Mouse (Mus musculus) embryo, embryonic 10 days (tissue): ENCODE measurements around the gene Mob3b.

ENCODE experiments used
- DNase-seq: peaks from one replicate; pipeline ENCODE4 v3.0.0-alpha.2; 2015; ENCODE audit warnings: low spot score

The Mob3b gene

DNA sequence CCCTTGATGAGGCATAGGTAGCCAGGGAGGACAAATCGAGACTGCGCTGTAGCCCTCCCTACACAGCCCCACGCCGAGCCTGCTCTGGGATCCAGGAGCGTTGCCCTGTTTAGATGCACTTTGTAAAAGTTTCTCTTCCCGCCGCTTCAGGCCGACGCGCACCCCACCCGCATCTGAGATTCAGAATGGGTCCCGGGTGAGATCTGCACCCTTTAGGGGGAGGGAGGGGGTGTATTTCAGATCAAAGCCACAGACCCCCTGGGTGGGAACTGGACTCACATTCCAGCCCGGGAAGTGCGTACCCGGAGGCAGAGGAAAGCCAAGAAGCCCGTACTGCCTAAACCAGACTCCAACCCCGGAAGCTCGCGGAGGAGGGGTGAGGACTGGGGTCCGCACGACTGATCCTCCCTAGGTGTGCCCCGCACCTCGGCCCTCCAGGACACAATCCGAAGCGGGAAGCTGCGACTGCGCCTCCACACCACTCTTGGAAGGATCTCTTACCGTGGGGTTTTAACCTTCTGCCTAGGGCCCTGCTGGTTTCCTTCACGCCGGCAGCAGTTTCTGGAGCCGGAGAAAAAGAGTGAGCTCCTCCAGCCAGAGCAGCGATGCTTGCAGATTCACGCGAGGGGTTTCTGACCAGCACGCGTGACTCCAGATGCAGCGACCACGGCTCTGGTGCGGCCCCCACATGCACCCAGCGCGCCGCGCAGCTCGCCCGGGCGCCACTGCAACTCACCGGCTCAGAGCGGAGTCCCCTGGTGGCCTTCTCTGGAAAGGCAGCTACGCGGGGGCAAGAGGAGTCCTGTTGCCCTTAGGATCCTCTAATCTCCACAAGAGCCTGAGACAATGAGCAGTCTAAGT, at the start of gene Mob3b:
TSS of gene Mob3b (minus strand) at position 734 of the 861 bp plus-strand sequence.
- peak; percentile 86 for DNase-seq

- DNase-seq: no peak
Measured at GRCm38 (mm10) chr4:35204659-35205058, 47.4 kb upstream of the Mob3b start.

DNA sequence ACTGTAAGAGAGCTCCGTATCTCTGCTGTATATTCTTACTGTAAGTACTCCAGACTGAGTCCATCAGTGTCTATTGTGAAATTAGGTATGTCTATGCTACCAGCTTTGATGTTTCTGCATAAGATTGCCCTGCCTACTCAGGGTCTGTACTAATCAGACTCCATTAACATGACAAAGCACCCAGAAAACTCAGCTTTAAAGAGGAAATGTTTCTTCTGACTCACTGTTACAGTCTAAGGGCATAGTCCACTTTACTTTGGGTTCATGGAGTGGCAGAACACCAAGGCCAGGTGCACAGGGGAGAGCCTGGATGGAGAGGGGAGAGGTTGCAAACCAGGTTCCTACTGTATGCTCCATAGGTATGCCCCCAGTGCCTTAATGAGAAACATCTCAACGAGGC, 46.4 kb upstream of the Mob3b start:
- DNase-seq: no peak

DNA sequence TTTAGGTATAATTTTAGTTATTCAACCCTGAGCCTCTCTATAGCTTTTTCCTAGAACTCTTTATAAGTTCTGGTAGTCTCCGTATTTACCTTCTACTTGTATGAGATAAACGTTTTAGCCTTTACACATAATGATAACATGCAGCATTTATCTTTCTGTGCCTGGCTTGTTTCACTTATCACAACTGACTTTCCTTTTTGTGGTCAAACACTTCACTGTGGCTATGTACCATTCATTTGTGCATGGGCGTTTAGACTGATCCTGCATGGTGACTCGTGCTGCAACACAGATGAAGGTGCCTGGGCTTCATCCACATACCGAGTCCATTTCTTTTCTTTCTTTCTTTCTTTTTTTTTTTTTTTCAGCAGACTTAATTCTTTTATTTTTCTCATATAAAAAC, 44.4 kb upstream of the Mob3b start:
- DNase-seq: no peak

- peak; percentile 43 for DNase-seq
Measured at GRCm38 (mm10) chr4:35192725-35193124, 35.4 kb upstream of the Mob3b start.

- no peak for DNase-seq
Measured at GRCm38 (mm10) chr4:35189794-35190193, 32.5 kb upstream of the Mob3b start.

- DNase-seq: no peak
Measured at GRCm38 (mm10) chr4:35187617-35188326, 30.5 kb upstream of the Mob3b start.

GRCm38 (mm10) chr4:35177926-35178645, 20.8 kb upstream of the Mob3b start:
- no peak for DNase-seq

GRCm38 (mm10) chr4:35175566-35175965, 18.3 kb upstream of the Mob3b start:
- no peak for DNase-seq

GRCm38 (mm10) chr4:35173551-35173950, 16.3 kb upstream of the Mob3b start:
- DNase-seq: no peak

DNA sequence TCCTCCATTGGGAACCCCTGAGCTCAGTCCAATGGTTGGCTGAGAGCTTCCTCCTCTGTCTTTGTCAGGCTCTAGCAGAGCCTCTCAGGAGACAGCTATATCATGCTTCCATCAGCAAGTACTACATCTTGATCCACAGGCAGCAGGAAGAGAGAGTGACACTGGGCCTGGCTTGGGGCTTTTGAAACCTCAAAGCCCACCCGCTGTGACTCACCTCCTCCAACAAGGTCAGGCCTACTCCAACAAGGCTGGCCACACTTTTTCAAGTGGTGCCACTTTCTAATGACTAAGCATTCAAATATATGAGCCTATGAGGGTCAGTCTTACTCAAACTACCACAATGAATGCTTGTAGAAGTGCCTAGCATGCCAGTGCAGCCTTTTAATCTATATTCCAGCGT, 15.2 kb upstream of the Mob3b start:
- DNase-seq: no peak

DNA sequence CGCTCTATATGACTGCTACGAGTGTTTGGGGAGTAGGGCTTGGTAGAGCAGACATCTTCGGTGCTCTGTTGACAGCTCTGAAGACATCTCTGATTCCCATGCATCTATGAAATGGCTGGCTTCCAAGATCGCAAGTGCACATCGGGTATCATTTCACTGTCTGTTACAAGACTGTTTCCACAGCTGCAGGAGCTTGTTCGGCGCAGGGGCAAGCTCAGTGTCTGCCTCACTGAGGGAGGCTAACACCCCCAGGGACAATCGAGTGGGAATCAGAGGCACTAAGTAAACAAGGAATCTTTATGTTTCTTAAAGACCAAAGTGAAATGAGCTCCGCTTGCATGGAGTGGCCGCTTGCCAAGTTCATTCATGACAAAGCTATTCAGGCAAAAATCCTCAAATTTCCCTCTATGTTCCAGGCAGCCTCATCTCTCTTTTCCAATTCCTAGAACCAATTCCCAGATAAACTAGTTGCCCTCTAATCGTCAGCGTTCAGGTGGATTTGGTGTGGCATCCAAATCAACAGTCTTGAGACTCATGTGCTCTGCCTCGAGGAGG, 12.4 kb upstream of the Mob3b start:
- no peak for DNase-seq

DNA sequence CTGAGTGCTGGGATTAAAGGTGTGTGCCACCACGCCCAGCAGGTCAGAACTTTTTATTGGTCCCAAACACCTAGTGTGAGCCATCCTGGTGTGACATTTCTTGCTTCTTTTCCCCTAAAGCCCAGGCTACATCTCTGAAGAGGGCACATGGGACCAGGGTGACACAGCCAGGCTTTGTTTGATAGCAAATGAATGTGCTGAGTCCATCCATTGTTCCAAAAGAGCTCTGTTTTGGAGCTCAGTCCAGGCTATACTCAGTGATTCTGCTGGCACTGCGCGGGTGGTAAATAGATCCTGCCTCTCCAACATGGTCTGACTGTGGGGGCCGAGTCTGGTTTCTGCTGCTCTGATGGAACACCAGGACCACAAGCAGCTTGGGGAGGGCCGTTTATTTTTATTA, 10.6 kb upstream of the Mob3b start:
- no peak for DNase-seq

- no peak for DNase-seq
Measured at GRCm38 (mm10) chr4:35165947-35166346, 8.7 kb upstream of the Mob3b start.

DNA sequence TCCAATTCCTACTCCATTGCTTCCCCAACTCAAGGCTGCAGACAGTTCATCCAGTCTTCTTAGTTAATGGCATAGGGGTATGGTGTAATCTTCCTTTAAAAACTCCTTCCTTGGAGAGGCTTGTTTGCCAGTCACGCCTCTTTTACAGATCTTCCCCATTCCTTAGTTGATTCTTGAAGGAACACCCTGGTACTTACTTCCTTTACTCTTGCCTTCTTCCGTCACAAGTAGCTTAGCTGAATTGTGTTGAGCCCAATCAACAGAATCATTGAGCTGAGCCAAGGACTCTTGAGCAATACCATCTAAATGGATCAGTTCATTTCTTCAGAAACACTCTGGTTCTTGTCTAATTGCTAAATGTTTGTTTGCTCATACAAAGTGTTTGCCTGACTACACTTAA, 8.0 kb upstream of the Mob3b start:
- no peak for DNase-seq

- no peak for DNase-seq
Measured at GRCm38 (mm10) chr4:35157815-35158214, 531 bp upstream of the Mob3b start.

DNA sequence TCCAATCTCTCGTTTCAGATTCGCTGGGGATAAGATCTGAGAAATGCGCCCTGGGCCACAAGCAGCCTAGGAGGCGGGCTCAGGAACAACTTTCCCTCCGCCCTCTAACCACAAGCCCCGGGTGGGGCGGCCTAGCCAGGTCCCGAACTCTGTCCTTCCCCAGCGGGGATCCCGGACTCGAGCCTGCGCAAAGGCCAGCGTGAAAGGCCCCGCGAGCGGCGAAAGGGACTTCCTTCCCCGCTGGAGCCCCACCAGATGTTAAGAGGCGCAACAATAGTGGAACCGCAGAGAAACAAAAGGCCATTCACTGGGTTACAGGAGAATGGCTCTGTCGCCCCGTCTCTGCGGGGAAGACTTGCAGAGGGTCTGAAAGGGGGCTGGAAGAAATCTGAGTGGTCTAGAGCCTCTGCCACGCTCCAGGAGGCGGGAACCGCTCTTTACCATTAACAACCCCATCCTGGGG, 1.1 kb downstream of the Mob3b start:
- DNase-seq: peak; percentile 79

DNA sequence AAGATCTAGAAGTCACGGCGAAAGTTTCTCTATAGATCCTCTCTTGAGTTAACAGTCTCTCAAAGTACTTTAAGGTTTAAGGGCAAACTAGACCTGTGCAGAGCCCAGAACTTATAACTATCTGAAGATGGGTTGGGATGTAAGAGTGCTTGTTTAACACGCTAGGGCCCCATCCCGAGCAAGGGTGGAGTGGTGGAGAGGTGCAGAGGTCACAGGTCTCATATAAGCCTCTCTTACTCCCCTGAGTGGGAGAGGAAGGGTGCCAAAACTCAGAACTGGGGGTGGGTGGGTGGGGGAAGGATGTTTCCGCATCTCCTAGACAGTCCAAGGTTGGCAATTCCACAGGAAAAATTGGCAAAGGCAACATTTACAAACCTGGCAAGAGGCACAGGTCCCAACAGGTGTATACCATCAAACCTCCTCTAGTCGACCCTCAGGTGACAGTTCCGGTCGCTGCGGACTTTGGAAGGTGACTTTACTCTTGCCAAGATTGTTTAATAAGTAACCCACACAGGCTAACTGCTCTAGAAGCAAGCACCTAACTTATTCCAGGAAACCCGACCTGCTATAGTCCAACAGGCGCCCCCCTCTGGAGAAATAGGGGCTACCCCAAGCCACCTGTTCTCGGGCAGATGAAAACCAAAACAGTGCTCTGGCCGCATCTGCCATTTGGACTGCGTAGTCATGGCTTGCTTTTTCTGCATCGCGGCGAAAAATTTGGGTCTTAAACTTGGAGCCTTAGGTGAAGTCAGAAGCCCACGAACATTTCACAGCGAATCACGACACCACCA, 2.0 kb downstream of the Mob3b start:
- DNase-seq: peak; percentile 54

GRCm38 (mm10) chr4:35154051-35154450, 3.2 kb downstream of the Mob3b start:
- peak; percentile 73 for DNase-seq

DNA sequence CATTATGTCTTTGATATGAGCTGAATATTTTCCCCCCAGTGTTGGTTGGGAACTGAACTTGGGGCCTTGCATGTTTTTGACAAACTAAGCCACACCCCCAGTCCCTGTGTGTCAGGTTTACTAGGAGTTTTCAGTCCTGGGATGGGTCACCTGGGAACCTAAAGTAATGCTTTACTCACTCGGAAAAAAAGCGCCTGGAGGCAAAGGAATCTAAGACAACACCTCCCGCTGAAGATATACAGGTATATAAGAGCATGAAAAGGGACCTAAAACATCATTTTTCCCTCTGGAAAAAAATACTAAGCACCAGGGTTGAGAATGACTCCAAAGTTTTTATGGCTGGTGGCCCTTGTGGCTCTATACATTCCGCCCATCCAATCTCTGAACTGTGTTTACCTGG, 5.5 kb downstream of the Mob3b start, which contains the start of gene Ifnk:
TSS of gene Ifnk (plus strand) at position 301 of the 400 bp plus-strand sequence.
- no peak for DNase-seq

DNA sequence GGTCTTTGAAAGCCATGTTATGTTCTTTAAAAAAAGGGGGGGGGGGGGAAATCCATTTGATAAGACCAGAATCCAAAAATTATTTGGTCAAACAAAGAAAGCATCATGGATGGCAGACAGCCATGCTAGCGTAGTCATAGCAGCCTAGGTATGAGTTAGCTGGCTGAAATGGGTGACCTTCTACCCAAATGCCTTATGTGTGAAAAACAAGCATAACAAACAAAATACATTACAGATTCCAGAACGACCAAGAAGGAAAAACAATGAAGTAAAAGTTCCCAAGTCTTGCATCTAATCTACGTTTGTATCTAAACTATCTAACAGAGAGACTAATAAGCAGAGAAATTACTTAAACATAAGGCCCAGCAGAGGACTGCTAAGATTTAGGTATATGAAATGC, 6.6 kb downstream of the Mob3b start:
- DNase-seq: no peak
